Mouse (Mus musculus): ENCODE data around the gene Kras. TPM values are rescaled to one million over a fixed set of nuclear protein-coding genes. Genes with fewer than 3 reads are reported as not detected.

The Kras gene
- polyA plus RNA-seq (2014; fragmentation: Nextera tagmentation; extraction: Ambion mirVana): 70.4 and 71.3 TPM in 2 replicates

DNA sequence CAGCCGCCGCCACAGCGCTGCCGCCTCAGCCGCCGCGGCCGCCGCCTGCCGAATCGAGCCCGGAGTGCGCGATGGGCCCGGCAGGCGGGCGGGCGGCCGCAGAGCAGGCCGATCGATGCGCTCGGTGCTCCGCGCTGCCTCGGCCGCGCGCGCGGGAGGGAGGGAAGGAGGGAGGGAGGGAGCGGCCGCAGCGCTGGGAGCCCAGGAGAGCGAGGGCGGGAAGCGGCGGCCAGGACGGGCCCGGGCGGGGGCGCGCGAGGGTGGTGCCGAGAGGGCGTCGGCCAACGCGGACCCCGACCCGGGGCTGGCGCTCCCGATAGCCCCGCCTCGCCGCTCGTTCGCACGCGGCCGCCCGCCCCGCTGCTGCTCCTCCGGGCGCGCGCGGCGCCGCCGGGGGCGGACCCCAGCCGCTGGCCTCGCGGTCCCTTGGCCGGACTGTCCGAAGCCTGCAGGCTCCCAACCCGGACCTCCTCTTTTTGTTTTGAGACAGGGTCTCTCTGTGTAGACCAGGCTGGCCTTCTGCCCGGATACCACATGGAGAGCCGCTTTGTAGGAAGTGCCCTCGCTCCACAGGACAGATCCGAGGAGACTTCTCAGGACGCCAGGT lies at the start of gene Kras:
Kras (minus strand) TSS at position 55 of the 607 bp plus-strand sequence.
- Histone ChIP-seq H3K9me3 (ENCODE audit: control insufficient read depth, low read length) (no peaks in the 10 kb centered on the region), H3K27me3 (replicated peaks; ENCODE audit: control insufficient read depth, insufficient read depth, low read length) (no peaks in the 10 kb centered on the region), H3K36me3 (ENCODE audit: control insufficient read depth, insufficient read depth, low read length) (peaks cover 5% of the 10 kb centered on the region), H3K4me2 (ENCODE audit: low read depth, low read length) (peak within 1 kb of the TSS; percentile 72), H3K4me1 (ENCODE audit: control insufficient read depth, insufficient read depth, low read length) (peaks cover 4% of the 10 kb centered on the region; the same call in 1 of the 2 replicates), H3K4me3 (ENCODE audit: low read depth, low read length) (peak within 1 kb of the TSS; percentile 98), H3K9ac (ENCODE audit: low read depth, low read length) (peak within 1 kb of the TSS; percentile 97), H3K27ac (replicated peaks; ENCODE audit: low read depth, low read length) (peak within 1 kb of the TSS; percentile 87)
- peak; percentile 95 for ATAC-seq (ENCODE audit: low read depth)
- DNase-seq (ENCODE audit: low spot score): peak; percentile 95
- 0% methylated on average over 11 of the region's 83 CpGs for WGBS

DNA sequence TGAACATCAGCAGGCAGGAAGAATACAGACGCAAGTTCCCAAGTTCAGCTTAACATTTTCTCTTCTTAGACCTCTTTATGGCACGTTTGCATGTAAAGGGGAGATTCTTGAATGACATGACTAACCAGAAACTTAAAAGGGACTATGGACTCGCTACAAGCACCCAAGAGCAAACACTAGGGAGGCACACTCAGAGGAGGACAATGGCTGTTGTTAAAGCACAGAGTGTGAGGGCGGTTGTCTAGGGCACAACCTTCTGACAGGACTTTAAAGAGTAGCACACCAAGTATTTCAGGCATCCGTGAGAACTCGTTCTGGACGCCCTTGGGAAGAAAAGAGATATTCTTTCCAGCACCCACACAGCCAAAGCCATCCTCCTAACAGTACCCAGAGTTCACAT lies 47.6 kb upstream of the Kras start:
- peaks cover 15% of the 10 kb centered on the region; the same call in 1 of the 2 replicates for H3K4me1 ChIP-seq (ENCODE audit: control insufficient read depth, insufficient read depth, low read length)
- DNase-seq (ENCODE audit: low spot score): no peak
- H3K4me3 ChIP-seq (ENCODE audit: low read depth, low read length): no peak overlapping the region
- no peaks in the 10 kb centered on the region for H3K27me3 ChIP-seq (replicated peaks; ENCODE audit: control insufficient read depth, insufficient read depth, low read length)
- no peak overlapping the region for H3K4me2 ChIP-seq (ENCODE audit: low read depth, low read length)
- no peaks in the 10 kb centered on the region for H3K9me3 ChIP-seq (ENCODE audit: control insufficient read depth, low read length)
- no peak for ATAC-seq (ENCODE audit: low read depth)
- H3K36me3 ChIP-seq (ENCODE audit: control insufficient read depth, insufficient read depth, low read length): no peaks in the 10 kb centered on the region
- H3K9ac ChIP-seq (ENCODE audit: low read depth, low read length): no peak overlapping the region
- H3K27ac ChIP-seq (replicated peaks; ENCODE audit: low read depth, low read length): no peak overlapping the region
- 67% methylated on average over 7 of the region's 7 CpGs for WGBS

DNA sequence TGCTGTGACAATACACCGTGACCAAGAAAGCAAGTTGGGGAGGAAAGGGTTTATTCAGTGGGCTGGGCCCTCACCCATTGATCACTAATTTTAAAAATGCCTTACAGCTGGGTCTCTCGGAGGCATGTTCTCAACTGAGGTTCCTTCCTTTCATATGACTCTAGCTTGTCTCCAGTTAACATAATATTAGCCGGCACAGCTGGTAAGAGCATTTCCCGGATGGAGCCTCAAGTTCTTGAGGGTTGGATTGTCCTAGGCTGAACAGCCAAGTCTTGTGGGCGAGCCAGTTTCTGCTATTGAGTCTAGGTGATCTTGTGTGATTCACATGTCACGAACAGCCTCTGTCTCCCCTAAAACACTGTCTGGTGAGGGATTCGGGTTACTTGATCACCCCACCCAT lies 46.9 kb upstream of the Kras start:
- no peaks in the 10 kb centered on the region for H3K27me3 ChIP-seq (replicated peaks; ENCODE audit: control insufficient read depth, insufficient read depth, low read length)
- no peak overlapping the region for H3K4me3 ChIP-seq (ENCODE audit: low read depth, low read length)
- no peak overlapping the region for H3K4me2 ChIP-seq (ENCODE audit: low read depth, low read length)
- 66% methylated on average over 7 of the region's 7 CpGs for WGBS
- H3K4me1 ChIP-seq (ENCODE audit: control insufficient read depth, insufficient read depth, low read length): peaks cover 20% of the 10 kb centered on the region
- no peak overlapping the region for H3K9ac ChIP-seq (ENCODE audit: low read depth, low read length)
- ATAC-seq (ENCODE audit: low read depth): no peak
- H3K9me3 ChIP-seq (ENCODE audit: control insufficient read depth, low read length): no peaks in the 10 kb centered on the region
- H3K36me3 ChIP-seq (ENCODE audit: control insufficient read depth, insufficient read depth, low read length): no peaks in the 10 kb centered on the region
- DNase-seq (ENCODE audit: low spot score): no peak
- no peak overlapping the region for H3K27ac ChIP-seq (replicated peaks; ENCODE audit: low read depth, low read length)

DNA sequence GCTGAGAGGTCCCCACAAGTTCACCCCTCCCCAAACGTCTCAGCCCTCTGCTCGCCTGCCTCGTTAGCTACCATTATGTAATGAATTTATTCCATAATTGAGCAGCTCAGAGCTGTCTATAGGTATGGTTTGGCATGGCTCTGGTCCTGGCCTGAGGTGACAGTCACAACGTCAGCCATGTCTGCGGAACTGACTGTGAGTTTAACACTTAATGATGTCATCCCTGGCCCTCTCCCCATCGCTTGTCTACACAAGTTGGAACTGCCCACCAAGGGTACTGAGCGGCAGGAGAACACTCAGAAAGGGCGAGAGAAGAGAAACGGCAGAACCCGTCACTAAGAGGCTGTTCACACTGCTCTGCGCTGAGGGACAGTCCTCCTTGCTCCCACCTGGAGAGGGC lies 45.1 kb upstream of the Kras start:
- Histone ChIP-seq H3K9ac (ENCODE audit: low read depth, low read length) (no peak overlapping the region), H3K4me3 (ENCODE audit: low read depth, low read length) (no peak overlapping the region), H3K4me1 (ENCODE audit: control insufficient read depth, insufficient read depth, low read length) (peaks cover 20% of the 10 kb centered on the region), H3K27ac (replicated peaks; ENCODE audit: low read depth, low read length) (no peak overlapping the region), H3K9me3 (ENCODE audit: control insufficient read depth, low read length) (no peaks in the 10 kb centered on the region), H3K27me3 (replicated peaks; ENCODE audit: control insufficient read depth, insufficient read depth, low read length) (no peaks in the 10 kb centered on the region), H3K36me3 (ENCODE audit: control insufficient read depth, insufficient read depth, low read length) (no peaks in the 10 kb centered on the region), H3K4me2 (ENCODE audit: low read depth, low read length) (no peak overlapping the region)
- ATAC-seq (ENCODE audit: low read depth) (no peak), DNase-seq (ENCODE audit: low spot score) (no peak)
- 75% methylated on average over 11 of the region's 11 CpGs for WGBS

DNA sequence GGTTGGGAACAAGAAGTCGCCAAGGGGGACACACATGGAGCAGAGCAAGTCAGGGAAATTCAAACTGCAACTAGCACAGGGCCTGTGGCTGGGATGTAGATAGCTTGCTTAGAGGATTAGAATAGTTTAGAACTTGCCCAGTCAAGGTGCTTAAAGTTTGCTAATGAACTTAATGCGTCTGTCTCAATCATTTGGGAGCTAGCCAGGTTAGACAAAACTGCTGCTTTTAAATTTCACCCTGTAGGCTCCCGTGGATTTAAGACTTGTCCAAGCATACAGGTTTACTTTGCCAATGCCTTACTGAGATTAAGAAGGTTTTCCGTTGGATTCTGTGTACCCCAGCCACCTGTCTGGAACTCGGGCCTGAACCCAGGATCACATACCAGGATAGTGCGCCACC lies 43.1 kb upstream of the Kras start:
- no peak for DNase-seq (ENCODE audit: low spot score)
- no peak overlapping the region for H3K4me3 ChIP-seq (ENCODE audit: low read depth, low read length)
- H3K36me3 ChIP-seq (ENCODE audit: control insufficient read depth, insufficient read depth, low read length): no peaks in the 10 kb centered on the region
- no peaks in the 10 kb centered on the region for H3K9me3 ChIP-seq (ENCODE audit: control insufficient read depth, low read length)
- H3K4me1 ChIP-seq (ENCODE audit: control insufficient read depth, insufficient read depth, low read length): peaks cover 24% of the 10 kb centered on the region
- H3K4me2 ChIP-seq (ENCODE audit: low read depth, low read length): no peak overlapping the region
- ATAC-seq (ENCODE audit: low read depth): no peak
- no peak overlapping the region for H3K9ac ChIP-seq (ENCODE audit: low read depth, low read length)
- WGBS: 74% methylated on average over 6 of the region's 6 CpGs
- H3K27ac ChIP-seq (replicated peaks; ENCODE audit: low read depth, low read length): no peak overlapping the region
- H3K27me3 ChIP-seq (replicated peaks; ENCODE audit: control insufficient read depth, insufficient read depth, low read length): no peaks in the 10 kb centered on the region

DNA sequence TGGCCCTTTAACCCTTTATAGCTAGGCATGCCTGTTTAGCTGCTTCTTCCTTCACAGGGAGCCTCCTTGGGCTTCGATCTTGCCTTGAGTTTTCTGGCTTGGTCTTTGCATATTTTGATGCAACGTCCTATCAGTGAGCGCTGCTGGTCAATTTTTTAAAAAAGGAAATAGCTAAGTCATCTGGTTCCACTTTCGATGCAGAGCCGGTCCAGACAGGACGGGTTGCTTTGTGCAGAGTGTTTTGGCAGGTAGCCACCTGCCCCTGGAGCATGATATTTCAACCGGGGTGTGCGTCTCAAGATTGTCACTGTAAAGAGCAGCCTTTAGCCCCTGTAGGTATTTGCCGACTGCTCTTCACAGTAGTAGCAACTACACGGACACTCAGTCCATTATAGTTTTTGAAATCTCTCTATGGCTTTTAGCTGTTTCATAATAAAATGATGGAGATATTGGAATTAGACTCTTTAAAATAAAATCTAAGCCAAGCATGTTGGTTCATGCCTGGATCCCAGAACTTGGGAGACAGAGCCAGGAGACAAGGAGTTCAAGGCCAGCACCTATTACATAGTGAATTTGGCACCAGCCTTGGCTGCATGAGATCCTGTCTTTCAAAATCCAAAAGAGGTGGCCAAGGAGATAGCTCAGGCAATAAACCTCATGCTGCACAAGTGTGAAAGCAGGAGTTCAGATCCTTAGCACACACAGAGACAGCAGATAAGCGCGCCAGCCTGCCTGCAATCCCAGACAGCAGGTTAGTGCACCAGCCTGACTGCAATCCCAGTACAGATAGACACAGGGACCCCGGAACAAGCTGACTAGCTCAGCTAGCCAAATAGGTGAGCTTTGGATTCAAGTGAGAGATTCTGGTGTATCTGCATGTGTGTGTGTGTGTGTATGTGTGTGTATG lies 41.6 kb upstream of the Kras start:
- no peaks in the 10 kb centered on the region for H3K36me3 ChIP-seq (ENCODE audit: control insufficient read depth, insufficient read depth, low read length)
- H3K27ac ChIP-seq (replicated peaks; ENCODE audit: low read depth, low read length): peak overlapping the region; percentile 66
- H3K9ac ChIP-seq (ENCODE audit: low read depth, low read length): no peak overlapping the region
- peak; percentile 79 for ATAC-seq (ENCODE audit: low read depth)
- no peaks in the 10 kb centered on the region for H3K27me3 ChIP-seq (replicated peaks; ENCODE audit: control insufficient read depth, insufficient read depth, low read length)
- 39% methylated on average over 13 of the region's 13 CpGs for WGBS
- H3K4me1 ChIP-seq (ENCODE audit: control insufficient read depth, insufficient read depth, low read length): peaks cover 14% of the 10 kb centered on the region
- peak; percentile 92 for DNase-seq (ENCODE audit: low spot score)
- no peaks in the 10 kb centered on the region for H3K9me3 ChIP-seq (ENCODE audit: control insufficient read depth, low read length)
- H3K4me2 ChIP-seq (ENCODE audit: low read depth, low read length): peak overlapping the region; percentile 23
- no peak overlapping the region for H3K4me3 ChIP-seq (ENCODE audit: low read depth, low read length)

DNA sequence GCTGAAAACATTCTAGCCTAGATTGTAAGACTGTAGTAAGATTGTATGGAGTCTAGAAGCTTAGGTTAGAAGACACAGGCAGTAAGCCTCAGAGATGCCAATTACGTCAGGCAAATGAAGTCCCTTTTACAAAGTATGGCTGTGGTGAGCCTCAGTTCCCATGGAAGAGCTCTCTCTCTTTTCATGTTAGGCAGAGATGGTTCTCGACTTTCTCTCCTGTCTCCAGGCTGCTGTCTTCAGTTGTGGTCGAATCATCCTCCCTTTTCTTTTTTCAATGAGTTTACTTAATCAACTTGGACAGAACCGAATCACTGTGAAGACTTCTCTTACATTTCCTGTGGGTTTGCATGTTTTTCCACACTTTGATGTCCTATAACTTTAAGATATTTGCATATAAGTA lies 35.6 kb upstream of the Kras start:
- H3K4me1 ChIP-seq (ENCODE audit: control insufficient read depth, insufficient read depth, low read length): peaks cover 5% of the 10 kb centered on the region; the same call in 1 of the 2 replicates
- no peak overlapping the region for H3K27ac ChIP-seq (replicated peaks; ENCODE audit: low read depth, low read length)
- no peaks in the 10 kb centered on the region for H3K9me3 ChIP-seq (ENCODE audit: control insufficient read depth, low read length)
- 74% methylated on average over 4 of the region's 4 CpGs for WGBS
- ATAC-seq (ENCODE audit: low read depth) (no peak), DNase-seq (ENCODE audit: low spot score) (no peak)
- no peak overlapping the region for H3K9ac ChIP-seq (ENCODE audit: low read depth, low read length)
- H3K4me3 ChIP-seq (ENCODE audit: low read depth, low read length): no peak overlapping the region
- no peaks in the 10 kb centered on the region for H3K36me3 ChIP-seq (ENCODE audit: control insufficient read depth, insufficient read depth, low read length)
- H3K4me2 ChIP-seq (ENCODE audit: low read depth, low read length): no peak overlapping the region
- no peaks in the 10 kb centered on the region for H3K27me3 ChIP-seq (replicated peaks; ENCODE audit: control insufficient read depth, insufficient read depth, low read length)

DNA sequence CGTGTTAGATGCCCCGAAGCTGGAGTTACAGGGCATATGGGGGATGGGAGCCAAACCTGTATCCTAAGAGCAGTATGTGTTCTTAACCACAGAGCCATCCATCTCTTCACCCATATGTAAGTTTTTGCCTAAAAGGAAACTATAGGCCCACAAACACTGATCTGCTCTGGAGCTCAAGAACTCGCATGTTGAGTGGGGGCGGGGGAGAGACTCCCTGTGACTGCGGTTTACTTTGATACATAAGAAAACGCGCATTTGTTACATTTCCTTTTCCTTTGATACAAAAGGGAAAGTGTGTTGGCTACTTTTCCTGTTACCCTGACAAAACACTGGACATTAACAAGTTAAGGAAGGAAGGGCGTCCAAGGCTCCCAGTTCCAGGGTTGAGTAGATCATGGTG lies 34.2 kb upstream of the Kras start:
- 88% methylated on average over 8 of the region's 8 CpGs for WGBS
- ATAC-seq (ENCODE audit: low read depth): no peak
- no peak overlapping the region for H3K27ac ChIP-seq (replicated peaks; ENCODE audit: low read depth, low read length)

More for the DNA sequence above, 34.2 kb upstream of the Kras start:
- DNase-seq (ENCODE audit: low spot score): no peak
- Histone ChIP-seq H3K9ac (ENCODE audit: low read depth, low read length) (no peak overlapping the region), H3K27me3 (replicated peaks; ENCODE audit: control insufficient read depth, insufficient read depth, low read length) (no peaks in the 10 kb centered on the region), H3K36me3 (ENCODE audit: control insufficient read depth, insufficient read depth, low read length) (no peaks in the 10 kb centered on the region), H3K9me3 (ENCODE audit: control insufficient read depth, low read length) (no peaks in the 10 kb centered on the region), H3K4me1 (ENCODE audit: control insufficient read depth, insufficient read depth, low read length) (peaks cover 1% of the 10 kb centered on the region; the same call in 1 of the 2 replicates), H3K4me3 (ENCODE audit: low read depth, low read length) (no peak overlapping the region), H3K4me2 (ENCODE audit: low read depth, low read length) (no peak overlapping the region)
